Mouse (Mus musculus) forebrain, postnatal 0 days (tissue): ENCODE data around the gene Rac3. TPM values are rescaled to one million over a fixed set of nuclear protein-coding genes. Genes with fewer than 3 reads are reported as not detected.
"Not testable (repeated sequence)": the region's sequence is repeated elsewhere in the genome, so short reads cannot be mapped to it uniquely, and the experiment has no call there.

ENCODE experiments used
- ATAC-seq: fragments of 200-750 bp; cut with Nextera tagmentation; 2 replicates; pipeline ENCODE4 v1.8.0; 2017; ENCODE audit warnings: mild to moderate bottlenecking, moderate library complexity
- DNase-seq: peaks from one replicate; pipeline ENCODE4 v3.0.0-alpha.2; 2015
- H3K27ac ChIP-seq: fragments of 300-500 bp; sonication (generic); 2 replicates; pipeline ENCODE4 v1.5.1; 2014; ENCODE audit warnings: low read depth, mild to moderate bottlenecking, antibody characterized with exemption, low read length, moderate library complexity, mixed read lengths
- H3K27me3 ChIP-seq: fragments of 300-500 bp; sonication (generic); 2 replicates; pipeline ENCODE4 v1.6.1; 2014; ENCODE audit warnings: mild to moderate bottlenecking, low read length, mixed read lengths; ENCODE audit not compliant: insufficient read depth
- H3K36me3 ChIP-seq: fragments of 300-500 bp; sonication (generic); 2 replicates; pipeline ENCODE4 v1.6.1; 2014; ENCODE audit warnings: mild to moderate bottlenecking, moderate library complexity; ENCODE audit not compliant: insufficient read depth
- H3K4me1 ChIP-seq: fragments of 300-500 bp; sonication (generic); 2 replicates; pipeline ENCODE4 v1.6.1; 2014; ENCODE audit warnings: antibody characterized with exemption; ENCODE audit not compliant: insufficient read depth
- H3K4me2 ChIP-seq: fragments of 300-500 bp; sonication (generic); 2 replicates; pipeline ENCODE4 v1.6.1; 2014; ENCODE audit warnings: low read depth, mild to moderate bottlenecking, moderate library complexity
- H3K4me3 ChIP-seq: fragments of 300-500 bp; sonication (generic); 2 replicates; pipeline ENCODE4 v1.5.1; 2014; ENCODE audit warnings: low read depth, low read length, mixed read lengths
- H3K9ac ChIP-seq: fragments of 300-500 bp; sonication (generic); 2 replicates; pipeline ENCODE4 v1.6.1; 2014; ENCODE audit warnings: mild to moderate bottlenecking
- H3K9me3 ChIP-seq: fragments of 300-500 bp; sonication (generic); 2 replicates; pipeline ENCODE4 v1.6.1; 2016; ENCODE audit warnings: low read length
- CTCF ChIP-seq: sonication (generic); IDR thresholded peaks from 2 replicates; pipeline ENCODE4 v1.5.1; 2016; ENCODE audit warnings: antibody characterized with exemption, control low read depth, low read depth
- WGBS: fragments of 180-500 bp; shearing (Covaris S2); extraction: QIAGEN DNeasy Blood & Tissue Kit; methylation state at CpG from one replicate; pipeline ENCODE4 v1.1.7; 2014; 5-methylcytosine and 5-hydroxymethylcytosine counted together
- polyA plus RNA-seq: library from polyadenylated mRNA; unstranded; fragments of >200 nt; fragmentation: Nextera tagmentation; extraction: Ambion mirVana; gene quantifications from 2 replicates; pipeline ENCODE4 v1.2.1, GENCODE M21; 2015
- total RNA-seq: library from RNA; depleted of rRNA; stranded (reverse); fragments of >200 nt; gene quantifications from 2 replicates; pipeline ENCODE4 v1.2.3, GENCODE M21; 2014; rRNA removed

The Rac3 gene
- total RNA-seq (598 and 666 TPM in 2 replicates), polyA plus RNA-seq (681 and 697 TPM in 2 replicates)

- DNase-seq (peak; percentile 88), ATAC-seq (peak; percentile 89)
- no peaks in the 10 kb centered on the region; the same call in 1 of the 2 replicates for H3K4me1 ChIP-seq
- 2% methylated on average over 89 of the region's 90 CpGs for WGBS
- peak within 1 kb of the TSS; percentile 64; the same call in 1 of the 2 replicates for H3K27ac ChIP-seq
- H3K9me3 ChIP-seq: no peaks in the 10 kb centered on the region
- H3K4me3 ChIP-seq: peak within 1 kb of the TSS; percentile 71
- peak within 1 kb of the TSS; percentile 91 for H3K4me2 ChIP-seq
- no peaks in the 10 kb centered on the region for H3K27me3 ChIP-seq
- H3K9ac ChIP-seq: peak within 1 kb of the TSS; percentile 74
- peaks cover 42% of the 10 kb centered on the region for H3K36me3 ChIP-seq
- TF ChIP-seq CTCF: no peak
These were observed at the start of gene Rac3 for GRCm38 (mm10) chr11:120721124-120722066. Gene Rac3 (plus strand): TSS chr11:120721470.

- DNase-seq: peak; percentile 96
- Histone ChIP-seq H3K27me3 (no peaks in the 10 kb centered on the region), H3K4me3 (peak within 1 kb of the TSS; percentile 82), H3K27ac (peak within 1 kb of the TSS; percentile 84), H3K4me1 (peaks cover 10% of the 10 kb centered on the region), H3K36me3 (peaks cover 10% of the 10 kb centered on the region), H3K4me2 (peak within 1 kb of the TSS; percentile 71), H3K9ac (peak within 1 kb of the TSS; percentile 70), H3K9me3 (no peaks in the 10 kb centered on the region)
- ATAC-seq: peak; percentile 98
- TF ChIP-seq CTCF: no peak
- WGBS: 4% methylated on average over 81 of the region's 83 CpGs
These were observed 48.3 kb upstream of the Rac3 start, which contains the start of gene Aspscr1 for GRCm38 (mm10) chr11:120672687-120673593. Gene Aspscr1 (plus strand): TSS chr11:120672973.

DNA sequence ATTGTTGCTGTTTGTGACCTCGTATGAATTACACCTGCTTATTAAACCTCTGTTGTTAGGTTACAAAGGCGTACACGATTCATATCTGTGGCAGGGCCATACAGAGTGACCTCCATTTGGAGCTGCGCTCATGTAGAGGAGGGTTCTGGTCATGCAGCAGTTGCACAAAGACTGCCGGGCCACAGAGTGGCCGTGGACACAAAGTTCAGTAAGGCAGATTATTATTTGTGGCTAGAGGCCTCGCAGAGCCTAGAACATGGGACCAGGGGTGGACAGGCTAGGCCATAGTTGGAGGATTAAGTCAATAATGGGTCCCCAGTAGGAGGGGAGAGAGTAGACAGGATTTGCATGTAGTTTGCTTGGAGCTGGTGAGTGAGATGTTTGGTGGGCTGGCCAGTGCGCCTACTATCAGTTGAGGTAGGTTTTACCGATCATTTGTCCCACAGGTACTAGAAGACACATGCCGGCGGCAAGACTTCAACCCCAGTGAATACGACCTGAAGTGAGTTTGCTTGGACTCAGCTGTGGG is 47.6 kb upstream of the Rac3 start:
- Histone ChIP-seq H3K36me3 (peaks cover 18% of the 10 kb centered on the region), H3K4me3 (peak overlapping the region; percentile 82), H3K4me2 (peak overlapping the region; percentile 71), H3K9ac (peak overlapping the region; percentile 70), H3K27ac (peak overlapping the region; percentile 84; the same call in 1 of the 2 replicates), H3K27me3 (no peaks in the 10 kb centered on the region), H3K9me3 (no peaks in the 10 kb centered on the region), H3K4me1 (peaks cover 10% of the 10 kb centered on the region)
- 39% methylated on average over 12 of the region's 12 CpGs for WGBS
- no peak for DNase-seq
- no peak for TF ChIP-seq CTCF
- ATAC-seq: no peak; the same call in 1 of the 2 replicates

DNA sequence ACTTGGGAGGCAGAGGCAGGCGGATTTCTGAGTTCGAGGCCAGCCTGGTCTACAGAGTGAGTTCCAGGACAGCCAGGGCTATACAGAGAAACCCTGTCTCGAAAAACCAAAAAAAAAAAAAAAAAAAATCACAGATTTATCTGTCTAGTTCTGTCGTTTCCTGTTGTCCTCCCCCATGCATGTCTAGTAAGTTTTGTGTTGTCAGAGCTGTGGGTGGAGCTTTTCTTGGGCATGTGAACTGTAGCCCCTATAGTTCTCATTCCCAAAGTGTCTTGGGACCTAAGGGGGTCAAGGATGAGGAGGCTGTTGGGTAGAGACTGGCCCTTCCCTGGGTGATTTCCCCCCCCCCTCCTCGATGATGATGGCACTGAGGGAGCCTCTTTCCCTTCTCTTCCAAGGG is 45.4 kb upstream of the Rac3 start:
- not testable (repeated sequence) for H3K9ac ChIP-seq, ATAC-seq, H3K9me3 ChIP-seq, H3K27me3 ChIP-seq, H3K4me2 ChIP-seq, H3K4me1 ChIP-seq, H3K4me3 ChIP-seq, DNase-seq, H3K27ac ChIP-seq
- peaks cover 40% of the 10 kb centered on the region for H3K36me3 ChIP-seq
- WGBS: 92% methylated on average over 5 of the region's 5 CpGs

GRCm38 (mm10) chr11:120676951-120677350 is 44.3 kb upstream of the Rac3 start:
- H3K4me1 ChIP-seq: peaks cover 10% of the 10 kb centered on the region
- DNase-seq (no peak), ATAC-seq (no peak)
- no peak overlapping the region for H3K4me2 ChIP-seq
- 97% methylated on average over 4 of the region's 4 CpGs for WGBS
- no peak for TF ChIP-seq CTCF
- H3K4me3 ChIP-seq: no peak overlapping the region
- H3K27me3 ChIP-seq: no peaks in the 10 kb centered on the region
- no peak overlapping the region for H3K9ac ChIP-seq
- H3K36me3 ChIP-seq: peaks cover 43% of the 10 kb centered on the region
- H3K9me3 ChIP-seq: no peaks in the 10 kb centered on the region
- no peak overlapping the region for H3K27ac ChIP-seq

- WGBS: 77% methylated on average over 3 of the region's 3 CpGs
- Histone ChIP-seq H3K27me3 (no peaks in the 10 kb centered on the region), H3K4me2 (no peak overlapping the region), H3K36me3 (peaks cover 57% of the 10 kb centered on the region), H3K4me1 (no peaks in the 10 kb centered on the region), H3K9ac (no peak overlapping the region), H3K27ac (no peak overlapping the region), H3K9me3 (no peaks in the 10 kb centered on the region), H3K4me3 (no peak overlapping the region)
- no peak for DNase-seq
- peak; percentile 54 for TF ChIP-seq CTCF
- ATAC-seq: no peak
These were observed 41.4 kb upstream of the Rac3 start for GRCm38 (mm10) chr11:120679909-120680308.
